Mouse (Mus musculus) kidney, adult 8-10 months (tissue): ENCODE measurements around the gene Mcm2.

Experiments
- DNase-seq, 2 experiments: peaks; one replicate each; pipeline ENCODE4 v3.0.0; 2022

Gene Mcm2

GRCm38 (mm10) chr6:88925640-88926205 lies 27.1 kb upstream of the Mcm2 start:
- no peak for DNase-seq

- DNase-seq = peak; percentile 84 to 87
These were observed 26.1 kb upstream of the Mcm2 start for GRCm38 (mm10) chr6:88924502-88925275.

GRCm38 (mm10) chr6:88918802-88919201 lies 20.2 kb upstream of the Mcm2 start:
- DNase-seq = no peak

- DNase-seq = peak in 1 of 2 experiments; percentile 54
These were observed 17.6 kb upstream of the Mcm2 start for GRCm38 (mm10) chr6:88916153-88916552.

GRCm38 (mm10) chr6:88915510-88915909 lies 16.9 kb upstream of the Mcm2 start:
- no peak for DNase-seq

GRCm38 (mm10) chr6:88914799-88915198 lies 16.2 kb upstream of the Mcm2 start:
- no peak for DNase-seq

GRCm38 (mm10) chr6:88913440-88913839 lies 14.9 kb upstream of the Mcm2 start:
- DNase-seq = no peak

GRCm38 (mm10) chr6:88913022-88913421 lies 14.4 kb upstream of the Mcm2 start:
- no peak for DNase-seq

- no peak for DNase-seq
These were observed 10.6 kb upstream of the Mcm2 start for GRCm38 (mm10) chr6:88909151-88909550.

GRCm38 (mm10) chr6:88906369-88907108 lies 8.0 kb upstream of the Mcm2 start:
- peak; percentile 69 to 72 for DNase-seq

GRCm38 (mm10) chr6:88905042-88905441 lies 6.5 kb upstream of the Mcm2 start:
- peak in 1 of 2 experiments; percentile 45 for DNase-seq

- DNase-seq = no peak
These were observed 5.9 kb upstream of the Mcm2 start for GRCm38 (mm10) chr6:88904456-88904974.

GRCm38 (mm10) chr6:88903708-88904107 lies 5.1 kb upstream of the Mcm2 start:
- no peak for DNase-seq

- peak; percentile 97 to 98 for DNase-seq
These were observed 3.6 kb upstream of the Mcm2 start, which contains the start of gene Tpra1 for GRCm38 (mm10) chr6:88901947-88902820. Tpra1 (plus strand) TSS chr6:88902251.

GRCm38 (mm10) chr6:88901471-88901870 lies 2.9 kb upstream of the Mcm2 start:
- peak in 1 of 2 experiments; percentile 32 for DNase-seq

- no peak for DNase-seq
These were observed 1.0 kb upstream of the Mcm2 start for GRCm38 (mm10) chr6:88899628-88900027.

- no peak for DNase-seq
These were observed 506 bp upstream of the Mcm2 start for GRCm38 (mm10) chr6:88899086-88899485.

- no peak for DNase-seq
These were observed 1.3 kb downstream of the Mcm2 start for GRCm38 (mm10) chr6:88897246-88897645.

- no peak for DNase-seq
These were observed 2.6 kb downstream of the Mcm2 start for GRCm38 (mm10) chr6:88895943-88896342.

GRCm38 (mm10) chr6:88893559-88893958 lies 5.0 kb downstream of the Mcm2 start:
- peak in 1 of 2 experiments; percentile 67 for DNase-seq

GRCm38 (mm10) chr6:88890832-88891231 lies 7.7 kb downstream of the Mcm2 start:
- no peak for DNase-seq

- DNase-seq = no peak
These were observed 9.1 kb downstream of the Mcm2 start for GRCm38 (mm10) chr6:88889410-88890042.
